Mouse (Mus musculus) liver, embryonic 13.5 days (tissue): ENCODE data around the gene Prdm16. TPM values are rescaled to one million over a fixed set of nuclear protein-coding genes. Genes with fewer than 3 reads are reported as not detected.

Source experiments
- ATAC-seq: fragments of 200-750 bp; cut with Nextera tagmentation; 2 replicates; pipeline ENCODE4 v1.8.0; 2017; ENCODE audit warnings: low read depth, mild to moderate bottlenecking, moderate number of reproducible peaks, moderate library complexity
- DNase-seq: peaks from one replicate; pipeline ENCODE4 v3.0.0; 2022
- H3K27ac ChIP-seq: fragments of 300-500 bp; sonication (generic); 2 replicates; pipeline ENCODE4 v1.5.1; 2015; ENCODE audit warnings: moderate library complexity, mild to moderate bottlenecking, inconsistent platforms
- H3K27me3 ChIP-seq: fragments of 300-500 bp; sonication (generic); 2 replicates; pipeline ENCODE4 v1.6.1; 2015; ENCODE audit warnings: mild to moderate bottlenecking, inconsistent platforms
- H3K36me3 ChIP-seq: fragments of 300-500 bp; sonication (generic); 2 replicates; pipeline ENCODE4 v1.6.1; 2015; ENCODE audit warnings: mild to moderate bottlenecking, inconsistent platforms
- H3K4me1 ChIP-seq: fragments of 300-500 bp; sonication (generic); replicated peaks from 2 replicates; pipeline ENCODE4 v1.6.1; 2015; ENCODE audit warnings: inconsistent platforms
- H3K4me2 ChIP-seq: fragments of 300-500 bp; sonication (generic); 2 replicates; pipeline ENCODE4 v1.6.1; 2015; ENCODE audit warnings: inconsistent platforms, mild to moderate bottlenecking, moderate library complexity
- H3K4me3 ChIP-seq: fragments of 300-500 bp; sonication (generic); replicated peaks from 2 replicates; pipeline ENCODE4 v1.5.1; 2015; ENCODE audit warnings: mild to moderate bottlenecking, inconsistent platforms
- H3K9ac ChIP-seq: fragments of 300-500 bp; sonication (generic); 2 replicates; pipeline ENCODE4 v1.6.1; 2015; ENCODE audit warnings: mild to moderate bottlenecking, inconsistent platforms
- H3K9me3 ChIP-seq: fragments of 300-500 bp; sonication (generic); replicated peaks from 2 replicates; pipeline ENCODE4 v1.6.1; 2016; ENCODE audit warnings: inconsistent platforms
- WGBS: fragments of 180-500 bp; shearing (Covaris S2); methylation state at CpG from one replicate; pipeline ENCODE4 v1.1.7; 2015; ENCODE audit not compliant: insufficient replicate concordance; 5-methylcytosine and 5-hydroxymethylcytosine counted together
- polyA plus RNA-seq: library from polyadenylated mRNA; unstranded; fragments of >200 nt; fragmentation: Nextera tagmentation; extraction: Ambion mirVana; gene quantifications from 2 replicates; pipeline ENCODE4 v1.2.1, GENCODE M21; 2015

Gene Prdm16
- polyA plus RNA-seq, 1 experiment from 2014 or later: 1.8 TPM

DNA sequence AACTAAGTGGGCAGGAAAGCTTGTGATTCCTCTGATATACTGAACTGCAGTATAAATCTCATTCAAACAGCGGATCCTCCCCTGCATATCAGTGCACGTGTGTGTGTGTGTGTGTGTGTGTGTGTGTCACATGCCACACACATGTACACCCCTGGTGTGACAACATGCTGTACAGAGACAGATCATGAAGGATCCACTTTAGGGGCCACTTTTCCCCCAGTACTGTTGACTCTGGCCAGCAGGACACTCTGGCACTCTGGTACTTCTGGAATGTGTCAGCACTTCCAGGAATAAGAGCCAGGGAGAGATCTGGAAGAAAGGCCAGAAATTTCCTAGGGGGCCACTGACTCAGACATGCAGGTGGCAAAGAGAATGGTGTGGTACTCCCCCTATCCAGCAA lies 10.4 kb downstream of the Prdm16 start:
- Histone ChIP-seq H3K4me2 (no peak overlapping the region), H3K4me1 (peaks cover 22% of the 10 kb centered on the region), H3K4me3 (no peak overlapping the region), H3K36me3 (no peaks in the 10 kb centered on the region), H3K27ac (no peak overlapping the region), H3K9me3 (no peaks in the 10 kb centered on the region), H3K9ac (no peak overlapping the region), H3K27me3 (peaks cover 29% of the 10 kb centered on the region)
- WGBS: 81% methylated on average over 2 of the region's 2 CpGs
- DNase-seq (no peak), ATAC-seq (no peak)

DNA sequence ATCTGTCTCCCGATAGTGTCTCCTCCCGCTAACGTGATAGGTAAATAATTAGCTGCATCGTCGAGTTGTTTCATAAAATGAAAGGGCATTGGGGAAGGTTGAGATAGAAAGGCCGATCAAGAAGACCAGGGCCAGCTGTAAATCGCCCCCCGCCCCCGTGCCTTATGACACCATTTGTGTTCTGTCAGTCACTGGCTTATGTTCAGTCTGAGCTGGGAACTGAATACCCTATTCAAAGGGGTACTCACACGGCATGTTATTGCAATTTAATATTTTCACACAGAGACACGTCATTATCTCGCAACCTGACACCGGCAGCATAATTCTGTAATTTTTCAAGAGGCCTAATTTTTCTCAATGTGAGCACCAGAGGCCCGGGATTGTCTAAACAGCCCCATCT lies 11.0 kb downstream of the Prdm16 start:
- DNase-seq: no peak
- peaks cover 16% of the 10 kb centered on the region for H3K4me1 ChIP-seq
- H3K9ac ChIP-seq: no peak overlapping the region
- peaks cover 23% of the 10 kb centered on the region for H3K27me3 ChIP-seq
- H3K4me3 ChIP-seq: no peak overlapping the region
- ATAC-seq: no peak
- no peaks in the 10 kb centered on the region for H3K36me3 ChIP-seq
- no peak overlapping the region for H3K4me2 ChIP-seq
- H3K27ac ChIP-seq: no peak overlapping the region
- H3K9me3 ChIP-seq: no peaks in the 10 kb centered on the region
- WGBS: 66% methylated on average over 14 of the region's 14 CpGs

DNA sequence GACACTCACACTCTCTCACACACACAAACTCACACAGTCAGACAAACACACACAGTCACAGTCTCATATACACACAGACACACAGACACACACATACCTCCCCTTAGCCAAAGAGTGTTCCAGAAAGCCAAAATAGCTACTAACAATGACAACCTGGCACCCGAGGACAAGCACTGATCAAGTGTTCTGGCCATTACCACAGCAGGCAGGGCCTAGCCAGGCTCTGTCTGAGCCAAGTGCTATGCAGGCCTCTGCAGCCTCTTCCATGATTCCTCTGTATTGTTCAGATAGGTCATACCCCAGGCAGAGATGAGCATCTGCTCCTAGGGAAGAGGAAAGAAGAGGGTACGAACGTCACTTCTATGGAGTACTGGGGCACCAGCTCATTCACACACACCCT lies 13.4 kb downstream of the Prdm16 start:
- Histone ChIP-seq H3K9ac (no peak overlapping the region), H3K4me1 (peaks cover 11% of the 10 kb centered on the region), H3K27me3 (peaks cover 6% of the 10 kb centered on the region; the same call in 1 of the 2 replicates), H3K9me3 (no peaks in the 10 kb centered on the region), H3K4me2 (no peak overlapping the region), H3K27ac (no peak overlapping the region), H3K4me3 (no peak overlapping the region), H3K36me3 (no peaks in the 10 kb centered on the region)
- WGBS: 70% methylated on average over 3 of the region's 3 CpGs
- ATAC-seq (no peak), DNase-seq (no peak)

DNA sequence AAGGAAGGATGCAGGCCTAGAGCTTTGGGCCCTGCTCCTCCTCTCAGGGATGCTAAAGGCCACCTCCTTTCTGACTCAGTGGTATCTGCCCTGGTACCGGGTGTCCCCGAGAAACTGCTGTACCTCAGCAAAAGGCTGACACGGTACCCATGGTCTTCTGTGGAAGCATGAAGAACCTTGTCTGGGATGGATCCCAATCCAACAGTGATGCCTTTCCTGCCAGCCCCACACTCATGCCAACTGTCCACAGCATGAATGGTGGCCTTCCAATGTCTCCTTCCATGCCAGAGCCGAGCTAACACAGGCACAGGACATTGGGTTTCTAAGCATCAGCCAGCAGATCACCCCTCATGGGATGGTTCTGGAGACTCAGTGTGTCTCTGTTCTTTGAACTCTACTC lies 14.2 kb downstream of the Prdm16 start:
- H3K4me2 ChIP-seq: no peak overlapping the region
- H3K27me3 ChIP-seq: peaks cover 3% of the 10 kb centered on the region; the same call in 1 of the 2 replicates
- DNase-seq: no peak
- no peak overlapping the region for H3K27ac ChIP-seq
- H3K9me3 ChIP-seq: no peaks in the 10 kb centered on the region
- H3K4me1 ChIP-seq: peaks cover 12% of the 10 kb centered on the region
- WGBS: 72% methylated on average over 4 of the region's 4 CpGs
- no peaks in the 10 kb centered on the region for H3K36me3 ChIP-seq
- no peak for ATAC-seq
- no peak overlapping the region for H3K4me3 ChIP-seq
- H3K9ac ChIP-seq: no peak overlapping the region

DNA sequence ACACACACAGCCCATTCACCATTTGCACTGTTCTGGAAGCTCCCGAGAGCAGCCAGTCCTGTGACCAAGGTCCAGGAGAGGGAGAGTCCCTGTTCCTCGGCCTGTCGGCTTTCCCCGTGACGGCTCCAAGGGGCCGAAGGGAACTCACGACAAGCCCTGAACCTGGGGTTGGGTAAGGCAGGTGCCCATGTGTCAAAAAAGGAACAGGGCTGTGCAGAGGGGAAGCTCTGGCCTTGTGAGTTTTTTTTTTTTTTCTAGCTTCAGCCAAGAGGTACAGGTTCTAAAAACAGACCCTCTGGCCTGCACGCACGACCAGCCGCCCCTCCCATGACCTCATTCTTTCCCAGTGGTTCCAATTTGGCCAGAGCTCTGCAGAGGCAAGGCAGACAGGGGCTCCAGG lies 25.5 kb downstream of the Prdm16 start:
- 64% methylated on average over 10 of the region's 10 CpGs for WGBS

DNA sequence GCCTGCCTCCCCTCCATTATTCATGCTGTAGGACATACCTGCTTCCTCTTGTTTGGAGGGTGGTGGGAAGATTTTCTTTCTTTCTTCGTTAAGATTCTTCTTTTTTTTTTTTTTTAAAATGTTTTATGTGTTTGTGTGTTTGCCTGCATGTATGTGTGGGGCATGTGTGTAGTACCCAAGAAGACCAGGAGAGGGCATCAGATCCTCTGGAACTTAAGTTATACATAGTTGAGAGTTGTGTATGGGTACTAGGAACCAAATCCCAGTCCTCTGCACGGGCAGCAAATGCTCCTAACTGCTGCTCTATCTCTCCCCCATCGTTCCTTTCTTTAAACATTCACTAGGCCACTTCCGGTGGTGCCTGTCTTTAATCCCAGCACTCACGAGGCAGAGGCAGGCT lies 28.9 kb downstream of the Prdm16 start:
- no peaks in the 10 kb centered on the region for H3K9me3 ChIP-seq
- H3K36me3 ChIP-seq: no peaks in the 10 kb centered on the region
- H3K27me3 ChIP-seq: no peaks in the 10 kb centered on the region
- H3K27ac ChIP-seq: no peak overlapping the region
- DNase-seq (no peak), ATAC-seq (no peak)
- peaks cover 23% of the 10 kb centered on the region for H3K4me1 ChIP-seq
- H3K4me2 ChIP-seq: no peak overlapping the region
- H3K9ac ChIP-seq: no peak overlapping the region
- no peak overlapping the region for H3K4me3 ChIP-seq
- WGBS: 61% methylated on average over 5 of the region's 5 CpGs

More for the DNA sequence above, 25.5 kb downstream of the Prdm16 start:
- Histone ChIP-seq H3K27ac (no peak overlapping the region), H3K4me2 (no peak overlapping the region), H3K36me3 (no peaks in the 10 kb centered on the region), H3K4me3 (no peak overlapping the region), H3K9me3 (no peaks in the 10 kb centered on the region), H3K4me1 (no peaks in the 10 kb centered on the region), H3K27me3 (no peaks in the 10 kb centered on the region), H3K9ac (no peak overlapping the region)
- ATAC-seq (0 out of 2 replicates have a peak, but pooled peaks have one; percentile 40), DNase-seq (no peak)

DNA sequence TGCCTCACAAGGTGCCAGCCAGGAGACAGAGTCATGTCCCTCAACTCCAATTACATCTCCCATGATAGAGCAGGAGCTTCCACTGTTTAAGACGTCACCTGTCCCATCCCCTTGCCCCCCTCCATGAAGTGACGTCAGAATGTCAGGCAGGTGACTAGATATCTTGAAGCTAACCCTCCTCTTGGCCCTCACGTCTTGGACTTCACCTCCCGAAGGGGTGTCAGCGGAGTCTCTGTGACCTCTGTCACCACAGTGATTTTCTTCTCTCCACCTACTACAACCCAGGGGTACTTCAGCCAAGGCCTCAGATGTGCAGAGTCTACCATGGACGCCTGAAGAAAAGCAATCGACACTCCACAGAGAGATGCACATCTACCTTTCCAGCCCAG lies 32.2 kb downstream of the Prdm16 start:
- Histone ChIP-seq H3K9me3 (no peaks in the 10 kb centered on the region), H3K27ac (no peak overlapping the region), H3K4me1 (peaks cover 23% of the 10 kb centered on the region), H3K36me3 (no peaks in the 10 kb centered on the region), H3K27me3 (no peaks in the 10 kb centered on the region), H3K9ac (no peak overlapping the region), H3K4me2 (peak overlapping the region; percentile 30), H3K4me3 (no peak overlapping the region)
- ATAC-seq (no peak), DNase-seq (no peak)
- WGBS: 47% methylated on average over 7 of the region's 7 CpGs

DNA sequence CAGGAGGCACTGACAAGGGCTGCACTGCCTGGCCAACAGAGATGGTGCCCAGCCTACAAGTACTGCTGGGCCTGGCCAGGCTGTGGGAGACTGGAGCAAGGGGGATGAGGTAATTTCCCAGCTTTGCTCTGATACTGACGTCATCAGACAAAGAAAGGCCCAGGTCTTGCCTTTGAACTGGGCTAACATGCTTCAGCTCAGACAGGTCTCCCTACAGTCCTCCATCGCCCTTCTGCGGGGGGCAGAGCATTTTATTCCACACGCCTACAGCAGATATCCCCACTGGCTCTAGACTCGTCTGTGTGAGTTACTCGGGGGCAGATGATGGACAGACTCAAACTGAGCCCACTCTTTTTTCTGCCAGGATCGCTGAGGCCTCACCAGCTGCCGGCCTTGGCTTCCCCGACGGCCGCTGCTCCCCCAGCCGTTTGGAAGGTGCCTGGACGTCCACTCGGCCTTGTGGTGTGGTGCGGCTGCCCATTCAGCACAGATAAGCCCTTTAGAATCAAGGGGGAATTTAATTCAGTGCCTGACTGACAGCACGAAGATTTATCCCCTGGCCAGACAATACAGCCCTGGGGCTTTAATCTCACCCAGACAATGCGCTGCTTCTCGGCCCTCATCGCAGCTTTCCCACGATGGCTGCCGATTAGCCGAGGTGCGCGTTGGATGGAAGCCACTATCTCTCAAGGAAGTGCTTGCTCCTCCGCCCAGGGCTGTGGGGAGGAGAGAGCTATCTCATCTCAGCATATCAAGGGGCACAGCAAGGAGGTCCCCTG lies 32.8 kb downstream of the Prdm16 start:
- H3K4me2 ChIP-seq: peak overlapping the region; percentile 30

DNA sequence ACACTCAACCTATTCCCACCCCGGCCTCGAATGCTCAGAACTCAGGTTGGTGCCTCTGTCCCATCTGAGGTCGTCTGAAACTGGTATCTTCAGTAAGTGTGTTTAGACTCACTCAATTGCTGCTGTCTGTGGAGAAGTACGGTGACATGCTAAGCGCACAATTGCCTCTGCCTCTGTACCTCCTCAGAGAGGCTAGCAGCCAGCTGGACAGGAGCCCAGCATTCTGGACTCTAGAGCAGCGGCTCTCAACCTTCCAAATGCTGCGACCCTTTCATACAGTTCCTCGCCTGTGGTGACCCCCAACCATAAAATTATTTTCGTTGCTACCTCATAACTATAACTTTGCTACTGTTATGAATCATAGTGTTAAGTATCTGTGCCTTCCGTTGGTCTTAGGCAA lies 34.3 kb downstream of the Prdm16 start:
- no peak for DNase-seq
- WGBS: 72% methylated on average over 10 of the region's 10 CpGs

More for the DNA sequence above, 32.8 kb downstream of the Prdm16 start:
- Histone ChIP-seq H3K36me3 (no peaks in the 10 kb centered on the region), H3K9me3 (no peaks in the 10 kb centered on the region), H3K4me1 (peaks cover 23% of the 10 kb centered on the region), H3K4me3 (no peak overlapping the region), H3K27me3 (no peaks in the 10 kb centered on the region), H3K9ac (no peak overlapping the region), H3K27ac (no peak overlapping the region)
- peak; percentile 34 for DNase-seq
- 36% methylated on average over 25 of the region's 25 CpGs for WGBS
- peak; percentile 96 for ATAC-seq

DNA sequence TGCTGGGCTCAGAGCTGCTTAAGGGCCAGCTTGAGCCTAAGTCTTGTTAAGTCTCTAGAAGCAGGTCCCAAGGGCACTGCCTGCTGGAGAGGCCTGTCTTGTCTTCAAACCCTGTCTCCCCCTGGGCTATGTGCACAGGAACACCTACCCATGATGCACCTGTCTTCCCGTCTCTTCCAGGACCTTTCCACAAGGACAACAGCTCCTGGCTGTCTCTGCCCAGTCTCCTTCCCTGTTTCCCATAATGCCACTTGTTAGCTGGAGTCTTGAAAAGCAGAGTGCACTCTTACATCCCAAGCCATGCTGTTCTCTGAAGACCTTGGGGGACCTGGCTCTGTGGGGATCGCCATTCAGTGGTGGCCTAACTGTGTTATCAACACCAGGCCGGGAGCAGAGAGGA lies 35.7 kb downstream of the Prdm16 start:
- no peak for DNase-seq
- Histone ChIP-seq H3K9me3 (no peaks in the 10 kb centered on the region), H3K36me3 (no peaks in the 10 kb centered on the region), H3K4me1 (peaks cover 43% of the 10 kb centered on the region), H3K9ac (no peak overlapping the region), H3K27ac (no peak overlapping the region), H3K4me3 (no peak overlapping the region), H3K27me3 (no peaks in the 10 kb centered on the region), H3K4me2 (no peak overlapping the region)
- WGBS: 44% methylated on average over 3 of the region's 3 CpGs
- no peak for ATAC-seq

More for the DNA sequence above, 34.3 kb downstream of the Prdm16 start:
- no peak for ATAC-seq
- no peaks in the 10 kb centered on the region for H3K27me3 ChIP-seq
- H3K9ac ChIP-seq: no peak overlapping the region
- H3K4me2 ChIP-seq: no peak overlapping the region
- H3K27ac ChIP-seq: no peak overlapping the region
- H3K9me3 ChIP-seq: no peaks in the 10 kb centered on the region
- no peak overlapping the region for H3K4me3 ChIP-seq
- H3K36me3 ChIP-seq: no peaks in the 10 kb centered on the region
- H3K4me1 ChIP-seq: peaks cover 30% of the 10 kb centered on the region

DNA sequence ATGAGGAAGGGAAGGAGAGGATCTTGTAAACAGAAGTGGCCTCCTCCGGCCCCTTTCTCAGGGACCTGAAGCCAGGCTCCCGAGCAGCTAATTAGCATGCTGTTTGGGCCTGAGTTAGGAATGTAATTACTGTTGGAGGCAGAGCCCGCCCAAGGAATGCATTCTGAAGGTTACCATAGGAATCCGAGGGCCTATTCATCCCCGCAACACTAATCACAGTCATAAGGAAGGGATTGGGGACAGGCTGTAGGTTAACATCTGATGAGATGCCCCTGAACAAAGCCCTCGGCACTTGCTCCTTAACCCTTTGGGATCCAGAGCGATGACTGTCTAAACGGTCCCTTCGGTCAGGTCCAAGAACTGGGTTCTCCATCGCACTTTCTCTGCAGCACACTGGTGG lies 36.7 kb downstream of the Prdm16 start:
- no peak for DNase-seq
- Histone ChIP-seq H3K4me1 (peaks cover 40% of the 10 kb centered on the region), H3K27me3 (no peaks in the 10 kb centered on the region)

DNA sequence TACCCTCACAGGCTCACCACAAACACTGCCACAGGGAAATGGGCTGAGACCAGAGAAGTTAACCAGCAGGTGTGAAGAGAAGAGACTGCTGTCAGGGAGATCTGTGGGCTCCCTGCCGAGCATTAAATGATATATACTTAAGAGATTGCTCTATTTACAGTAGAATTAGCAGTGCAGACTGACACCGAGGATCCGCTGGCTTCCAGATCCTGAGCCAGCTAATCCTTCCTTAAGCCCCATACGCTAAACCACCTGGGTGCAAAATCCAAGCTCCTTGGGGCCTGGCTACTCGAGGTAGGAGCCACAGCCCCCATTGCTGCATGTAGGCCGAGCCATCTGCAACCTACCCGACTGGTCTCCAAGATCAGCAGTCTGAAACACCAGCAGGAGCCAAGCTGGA lies 38.3 kb downstream of the Prdm16 start:
- Histone ChIP-seq H3K36me3 (no peaks in the 10 kb centered on the region), H3K9ac (no peak overlapping the region), H3K4me3 (no peak overlapping the region), H3K4me1 (peaks cover 34% of the 10 kb centered on the region), H3K4me2 (no peak overlapping the region), H3K27ac (no peak overlapping the region), H3K9me3 (no peaks in the 10 kb centered on the region), H3K27me3 (0 out of 2 replicates have a peak, but pooled peaks cover 4% of the 10 kb centered on the region)
- WGBS: 49% methylated on average over 7 of the region's 7 CpGs
- DNase-seq (no peak), ATAC-seq (no peak)

More for the DNA sequence above, 36.7 kb downstream of the Prdm16 start:
- Histone ChIP-seq H3K36me3 (no peaks in the 10 kb centered on the region), H3K4me2 (no peak overlapping the region), H3K4me3 (no peak overlapping the region), H3K27ac (no peak overlapping the region), H3K9ac (no peak overlapping the region), H3K9me3 (no peaks in the 10 kb centered on the region)
- no peak for ATAC-seq
- WGBS: 50% methylated on average over 10 of the region's 10 CpGs
